Mouse (Mus musculus) neural tube, embryonic 13.5 days (tissue): ENCODE measurements around the gene Apoe. TPM values are rescaled to one million over a fixed set of nuclear protein-coding genes. Genes with fewer than 3 reads are reported as not detected.

ENCODE experiments used
- polyA plus RNA-seq: library from polyadenylated mRNA; unstranded; fragments of >200 nt; fragmentation: Nextera tagmentation; extraction: Ambion mirVana; gene quantifications from 2 replicates; pipeline ENCODE4 v1.2.1, GENCODE M21; 2015

Gene Apoe
- polyA plus RNA-seq, 1 experiment from 2014 or later: 440 TPM

Other genes starting within 250 kb of the Apoe start
- 14.9 and 16.1 TPM in 2 replicates for gene Mark4, start 240.4 kb downstream of the Apoe start, polyA plus RNA-seq
- gene Exoc3l2, start 235.9 kb downstream of the Apoe start, polyA plus RNA-seq: 0.32 and 0.52 TPM in 2 replicates
- gene Bloc1s3, start 190.8 kb downstream of the Apoe start, polyA plus RNA-seq: 3.5 and 3.6 TPM in 2 replicates
- gene Trappc6a, start 190.8 kb downstream of the Apoe start, polyA plus RNA-seq: 46.4 and 49.0 TPM in 2 replicates
- gene Nkpd1, start 181.3 kb downstream of the Apoe start, polyA plus RNA-seq: 0.14 TPM in 1 of 2 replicates, not detected in the other
- gene Ppp1r37, start 136.1 kb downstream of the Apoe start, polyA plus RNA-seq: 32.7 and 36.5 TPM in 2 replicates
- 0.40 TPM in 1 of 2 replicates, not detected in the other for gene Zfp296, start 121.9 kb downstream of the Apoe start, polyA plus RNA-seq
- gene Gemin7, start 121.6 kb downstream of the Apoe start, polyA plus RNA-seq: 153 and 159 TPM in 2 replicates
- gene Clasrp, start 94.7 kb downstream of the Apoe start, polyA plus RNA-seq: 52.9 and 61.6 TPM in 2 replicates
- gene Relb, start 69.8 kb downstream of the Apoe start, polyA plus RNA-seq: 5.6 and 6.6 TPM in 2 replicates
- gene Clptm1, start 34.2 kb downstream of the Apoe start, polyA plus RNA-seq: 110 and 118 TPM in 2 replicates
- gene Apoc2, start 21.2 kb downstream of the Apoe start, polyA plus RNA-seq: 1.0 TPM in 1 of 2 replicates, not detected in the other
- gene Gm44805, start 17.8 kb downstream of the Apoe start, polyA plus RNA-seq: not detected in 2 replicates
- gene Apoc4, start 17.7 kb downstream of the Apoe start, polyA plus RNA-seq: 0.08 TPM in 1 of 2 replicates, not detected in the other
- gene Apoc1, start 6.5 kb downstream of the Apoe start, polyA plus RNA-seq: 4.4 and 6.6 TPM in 2 replicates
- 117 and 134 TPM in 2 replicates for gene Tomm40, start 16.2 kb upstream of the Apoe start, polyA plus RNA-seq
- gene Nectin2, start 51.3 kb upstream of the Apoe start, polyA plus RNA-seq: 54.6 and 56.2 TPM in 2 replicates
- gene Bcam, start 71.8 kb upstream of the Apoe start, polyA plus RNA-seq: 14.2 and 16.6 TPM in 2 replicates
- not detected in 2 replicates for gene Cblc, start 97.6 kb upstream of the Apoe start, polyA plus RNA-seq
- gene Bcl3, start 123.6 kb upstream of the Apoe start, polyA plus RNA-seq: 0.32 and 1.8 TPM in 2 replicates
- gene Gm19345, start 152.8 kb upstream of the Apoe start, polyA plus RNA-seq: 5.2 and 6.6 TPM in 2 replicates
- 0.36 and 0.48 TPM in 2 replicates for gene Ceacam16, start 162.1 kb upstream of the Apoe start, polyA plus RNA-seq
- not detected in 2 replicates for gene Ceacam19, start 188.8 kb upstream of the Apoe start, polyA plus RNA-seq
- 8.9 and 10.3 TPM in 2 replicates for gene Pvr, start 222.0 kb upstream of the Apoe start, polyA plus RNA-seq